Mouse (Mus musculus): Measurements from ENCODE around the gene Ccdc117. TPM values are rescaled to one million over a fixed set of nuclear protein-coding genes. Genes with fewer than 3 reads are reported as not detected.

The Ccdc117 gene
- polyA plus RNA-seq, 1 experiment from 2014 or later, result 27.4 TPM

DNA sequence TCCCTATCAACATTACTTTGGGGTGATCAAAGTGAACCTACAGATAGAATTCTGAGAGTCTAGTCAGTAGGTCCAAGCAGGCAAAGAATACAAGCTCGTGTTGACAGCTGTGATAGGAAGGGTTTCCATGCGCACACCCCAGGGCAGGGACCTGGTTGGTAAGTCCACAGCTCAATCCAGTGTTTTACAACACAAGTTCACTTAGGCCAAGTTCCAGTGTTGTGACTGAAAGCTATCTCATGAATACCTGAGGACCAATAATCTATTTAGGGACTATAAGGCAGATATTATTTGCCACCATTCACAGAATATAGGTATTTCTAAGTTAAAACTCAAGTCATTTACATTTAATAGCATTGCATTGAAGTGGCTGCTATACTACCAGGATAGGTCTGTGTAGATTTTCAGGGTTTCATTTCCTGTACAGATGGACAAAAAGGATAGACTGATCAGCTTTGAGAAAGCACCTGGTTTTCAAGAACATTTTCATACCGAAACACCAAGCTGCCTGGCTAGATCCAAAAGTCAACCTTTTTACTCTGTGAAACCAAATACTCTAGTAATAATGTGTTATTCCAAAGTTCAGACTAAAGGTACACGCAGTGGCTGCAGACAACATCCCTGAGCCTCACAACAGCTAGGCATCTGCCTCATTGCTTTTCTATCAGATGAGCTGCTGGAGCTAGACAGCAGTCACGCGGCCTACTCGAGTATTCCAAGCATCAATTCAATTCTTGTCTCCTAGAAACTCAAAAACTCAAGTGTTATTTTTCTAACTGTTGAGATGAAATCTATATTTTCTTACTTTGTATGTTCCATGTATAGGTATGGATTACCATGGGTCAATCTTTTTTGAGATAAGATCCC lies 15.2 kb downstream of the Ccdc117 start:
- 95% methylated on average over 7 of the region's 7 CpGs for WGBS
- peaks cover 20% of the 10 kb centered on the region for H3K36me3 ChIP-seq (ENCODE audit: control insufficient read depth, insufficient read depth, low read length)

DNA sequence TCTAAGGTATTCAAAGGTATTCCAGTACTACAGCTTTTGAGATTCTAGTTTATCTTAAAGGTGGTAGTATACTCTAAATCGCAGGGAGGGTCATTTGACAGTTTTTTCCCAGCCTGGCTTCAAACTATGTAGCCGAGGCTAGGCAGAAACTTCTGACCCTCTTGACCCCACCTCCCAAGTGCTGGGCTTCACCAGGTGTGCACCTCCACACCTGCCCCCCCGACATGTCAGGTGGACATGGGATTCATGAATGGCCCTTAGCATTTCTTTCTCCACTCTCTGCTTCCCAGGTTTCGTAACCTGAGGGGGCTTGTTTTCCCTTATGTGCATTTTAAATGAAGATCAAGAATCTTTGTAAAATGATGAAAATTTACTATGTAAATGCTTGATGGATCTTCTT lies 16.6 kb downstream of the Ccdc117 start:
- no peak overlapping the region for H3K4me2 ChIP-seq
- H3K27ac ChIP-seq (ENCODE audit: low read depth, low read length), result no peak overlapping the region
- H3K9ac ChIP-seq (ENCODE audit: low read length), result no peak overlapping the region
- ATAC-seq (ENCODE audit: low FRiP score) (no peak), DNase-seq (ENCODE audit: low spot score, missing footprints) (no peak)
- H3K36me3 ChIP-seq (ENCODE audit: control insufficient read depth, insufficient read depth, low read length), result peaks cover 13% of the 10 kb centered on the region; the same call in 1 of the 2 replicates
- H3K9me3 ChIP-seq (ENCODE audit: control insufficient read depth, low read length), result no peaks in the 10 kb centered on the region
- no peak overlapping the region for H3K4me3 ChIP-seq (ENCODE audit: low read depth, low read length)
- 93% methylated on average over 4 of the region's 4 CpGs for WGBS
- peaks cover 7% of the 10 kb centered on the region; the same call in 1 of the 2 replicates for H3K4me1 ChIP-seq (ENCODE audit: control insufficient read depth, insufficient read depth, low read length)
- no peaks in the 10 kb centered on the region for H3K27me3 ChIP-seq (ENCODE audit: control insufficient read depth, insufficient read depth, low read length)

More for the DNA sequence above, 15.2 kb downstream of the Ccdc117 start:
- Histone ChIP-seq H3K4me3 (ENCODE audit: low read depth, low read length) (no peak overlapping the region), H3K9ac (ENCODE audit: low read length) (no peak overlapping the region), H3K9me3 (ENCODE audit: control insufficient read depth, low read length) (no peaks in the 10 kb centered on the region), H3K4me1 (ENCODE audit: control insufficient read depth, insufficient read depth, low read length) (peaks cover 7% of the 10 kb centered on the region; the same call in 1 of the 2 replicates), H3K27ac (ENCODE audit: low read depth, low read length) (no peak overlapping the region), H3K27me3 (ENCODE audit: control insufficient read depth, insufficient read depth, low read length) (no peaks in the 10 kb centered on the region), H3K4me2 (no peak overlapping the region)
- DNase-seq (ENCODE audit: low spot score, missing footprints), result no peak
- ATAC-seq (ENCODE audit: low FRiP score), result no peak

DNA sequence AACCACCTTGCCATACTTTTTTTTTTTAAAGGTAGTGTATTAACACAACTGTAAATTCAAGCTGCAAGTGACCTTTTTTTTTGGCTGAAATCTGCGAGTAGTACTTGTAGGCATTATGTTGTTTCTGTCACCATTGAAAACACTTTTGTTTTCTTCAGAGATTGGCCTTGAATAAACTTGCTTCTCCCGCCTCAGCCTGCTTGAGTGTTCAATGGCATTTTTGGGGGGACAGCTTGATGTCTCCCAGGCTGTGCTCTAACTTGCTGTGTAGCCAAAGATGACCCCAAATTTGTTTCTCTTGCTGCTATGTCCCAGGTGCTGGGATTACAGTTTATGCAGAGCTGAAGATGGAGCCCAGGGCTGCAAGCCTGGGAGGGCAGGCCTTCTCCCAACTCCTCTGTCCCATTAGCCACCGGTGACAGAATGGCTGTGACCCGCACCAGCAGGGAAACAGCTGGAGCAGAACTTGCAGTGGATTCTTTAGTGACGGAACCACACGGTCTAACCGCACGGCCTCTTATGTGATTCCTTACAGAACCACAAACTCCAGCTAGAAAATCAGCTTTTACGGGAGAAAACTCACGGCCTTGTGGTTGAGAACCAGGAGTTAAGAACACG lies 19.1 kb downstream of the Ccdc117 start:
- H3K36me3 ChIP-seq (ENCODE audit: control insufficient read depth, insufficient read depth, low read length), result peaks cover 10% of the 10 kb centered on the region; the same call in 1 of the 2 replicates
- H3K27me3 ChIP-seq (ENCODE audit: control insufficient read depth, insufficient read depth, low read length), result no peaks in the 10 kb centered on the region
- no peaks in the 10 kb centered on the region for H3K9me3 ChIP-seq (ENCODE audit: control insufficient read depth, low read length)
- H3K4me3 ChIP-seq (ENCODE audit: low read depth, low read length), result no peak overlapping the region
- ATAC-seq (ENCODE audit: low FRiP score) (no peak), DNase-seq (ENCODE audit: low spot score, missing footprints) (peak; percentile 57)
- peaks cover 7% of the 10 kb centered on the region; the same call in 1 of the 2 replicates for H3K4me1 ChIP-seq (ENCODE audit: control insufficient read depth, insufficient read depth, low read length)
- H3K9ac ChIP-seq (ENCODE audit: low read length), result 0 out of 2 replicates have a peak overlapping the region, but pooled peaks have one; percentile 13
- WGBS, result 94% methylated on average over 11 of the region's 11 CpGs
- no peak overlapping the region for H3K27ac ChIP-seq (ENCODE audit: low read depth, low read length)
- H3K4me2 ChIP-seq, result peak overlapping the region; percentile 75

DNA sequence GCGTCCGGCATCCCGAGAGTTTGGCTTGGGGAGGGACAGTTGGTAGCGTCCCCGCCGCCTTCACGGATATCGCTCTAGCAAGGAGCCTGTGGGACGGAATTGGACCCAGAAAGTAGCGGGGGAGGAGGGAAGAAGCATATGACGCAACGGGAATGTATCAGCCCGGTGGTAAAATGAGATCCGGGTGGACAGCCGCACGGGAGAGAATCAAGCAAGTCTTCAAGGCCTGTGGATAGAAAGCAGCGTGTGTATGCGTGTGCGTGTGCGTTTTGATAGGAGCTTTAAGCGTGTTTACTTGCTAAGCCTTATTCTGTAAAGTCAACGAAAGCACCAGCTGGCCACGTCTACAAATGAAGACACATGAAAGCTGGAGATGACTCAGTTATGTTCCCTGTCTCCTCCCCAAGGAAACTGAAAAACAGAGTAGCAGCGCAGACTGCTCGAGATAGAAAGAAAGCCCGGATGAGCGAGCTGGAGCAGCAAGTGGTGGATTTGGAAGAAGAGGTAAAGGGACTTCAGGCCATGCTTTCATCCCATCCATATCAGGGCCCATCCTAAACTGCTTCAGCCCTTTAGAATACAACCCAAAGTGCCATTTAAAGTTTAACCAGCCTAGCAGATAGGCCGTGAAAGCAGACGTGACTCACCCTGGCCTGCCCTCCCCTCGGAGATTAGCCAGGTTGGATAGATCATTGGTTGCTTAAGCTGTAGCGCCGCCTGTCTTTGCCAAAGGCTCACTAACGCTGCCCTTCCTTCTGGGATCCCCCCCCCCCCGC lies 20.3 kb downstream of the Ccdc117 start:
- no peaks in the 10 kb centered on the region for H3K27me3 ChIP-seq (ENCODE audit: control insufficient read depth, insufficient read depth, low read length)
- H3K36me3 ChIP-seq (ENCODE audit: control insufficient read depth, insufficient read depth, low read length), result peaks cover 10% of the 10 kb centered on the region; the same call in 1 of the 2 replicates
- H3K4me3 ChIP-seq (ENCODE audit: low read depth, low read length), result peak overlapping the region; percentile 86
- under 1% methylated on average over 32 of the region's 34 CpGs for WGBS
- ATAC-seq (ENCODE audit: low FRiP score) (0 out of 2 replicates have a peak, but pooled peaks have one; percentile 0), DNase-seq (ENCODE audit: low spot score, missing footprints) (peak; percentile 97)
- H3K9me3 ChIP-seq (ENCODE audit: control insufficient read depth, low read length), result no peaks in the 10 kb centered on the region
- H3K4me2 ChIP-seq, result peak overlapping the region; percentile 75
- peak overlapping the region; percentile 94 for H3K9ac ChIP-seq (ENCODE audit: low read length)
- peak overlapping the region; percentile 65; the same call in 1 of the 2 replicates for H3K27ac ChIP-seq (ENCODE audit: low read depth, low read length)
- peaks cover 7% of the 10 kb centered on the region; the same call in 1 of the 2 replicates for H3K4me1 ChIP-seq (ENCODE audit: control insufficient read depth, insufficient read depth, low read length)

DNA sequence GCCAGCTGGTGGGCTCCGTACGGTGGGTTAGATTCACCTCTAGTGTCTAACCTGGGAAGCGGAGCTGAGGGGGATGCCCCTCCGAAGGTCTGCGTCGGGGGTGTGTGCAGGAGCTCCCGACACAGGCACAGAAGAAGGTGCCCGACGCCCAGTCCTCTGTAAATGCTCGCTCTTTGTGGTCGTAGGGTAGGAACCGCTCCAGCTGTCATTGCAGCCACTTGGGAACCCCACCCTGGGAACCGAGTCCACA lies 20.8 kb downstream of the Ccdc117 start:
- DNase-seq (ENCODE audit: low spot score, missing footprints) (no peak), ATAC-seq (ENCODE audit: low FRiP score) (no peak)
- H3K27me3 ChIP-seq (ENCODE audit: control insufficient read depth, insufficient read depth, low read length), result no peaks in the 10 kb centered on the region
- H3K9me3 ChIP-seq (ENCODE audit: control insufficient read depth, low read length), result no peaks in the 10 kb centered on the region
- H3K4me2 ChIP-seq, result peak overlapping the region; percentile 75
- H3K36me3 ChIP-seq (ENCODE audit: control insufficient read depth, insufficient read depth, low read length), result peaks cover 10% of the 10 kb centered on the region; the same call in 1 of the 2 replicates
- 0% methylated on average over 13 of the region's 13 CpGs for WGBS
- peaks cover 7% of the 10 kb centered on the region; the same call in 1 of the 2 replicates for H3K4me1 ChIP-seq (ENCODE audit: control insufficient read depth, insufficient read depth, low read length)
- H3K27ac ChIP-seq (ENCODE audit: low read depth, low read length), result peak overlapping the region; percentile 65
- H3K4me3 ChIP-seq (ENCODE audit: low read depth, low read length), result peak overlapping the region; percentile 86
- peak overlapping the region; percentile 94 for H3K9ac ChIP-seq (ENCODE audit: low read length)

DNA sequence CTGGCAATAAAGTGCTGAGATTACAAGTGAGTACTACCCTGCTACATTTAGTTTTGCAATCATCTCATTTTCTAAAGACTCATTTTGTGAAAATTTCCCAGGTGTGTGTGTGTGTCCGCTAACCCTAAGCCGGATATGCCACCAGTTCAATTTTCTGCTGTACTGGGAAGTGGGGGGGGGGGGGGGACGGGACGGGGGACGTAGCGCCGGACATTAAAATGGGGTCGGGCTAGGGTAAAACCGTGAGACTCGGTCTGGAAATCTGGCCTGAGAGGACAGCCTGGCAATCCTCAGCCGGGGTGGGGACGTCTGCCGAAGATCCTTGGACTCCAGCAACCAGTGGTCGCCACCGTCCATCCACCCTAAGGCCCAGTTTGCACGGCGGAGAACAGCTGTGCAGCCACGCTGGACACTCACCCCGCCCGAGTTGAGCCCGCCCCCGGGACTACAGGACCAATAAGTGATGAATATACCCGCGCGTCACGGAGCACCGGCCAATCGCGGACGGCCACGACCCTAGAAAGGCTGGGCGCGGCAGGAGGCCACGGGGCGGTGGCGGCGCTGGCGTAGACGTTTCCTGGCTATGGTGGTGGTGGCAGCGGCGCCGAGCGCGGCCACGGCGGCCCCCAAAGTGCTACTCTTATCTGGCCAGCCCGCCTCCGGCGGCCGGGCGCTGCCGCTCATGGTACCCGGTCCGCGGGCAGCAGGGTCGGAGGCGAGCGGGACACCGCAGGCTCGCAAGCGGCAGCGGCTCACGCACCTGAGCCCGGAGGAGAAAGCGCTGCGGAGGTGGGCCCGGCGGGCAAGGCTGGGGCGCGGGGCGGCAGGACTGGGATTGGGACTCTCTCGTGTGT lies 21.3 kb downstream of the Ccdc117 start, which contains the start of gene Xbp1:
TSS of gene Xbp1 (plus strand) at position 248 of the 854 bp plus-strand sequence.
- Histone ChIP-seq H3K4me3 (ENCODE audit: low read depth, low read length) (peak within 1 kb of the TSS; percentile 86), H3K9me3 (ENCODE audit: control insufficient read depth, low read length) (no peaks in the 10 kb centered on the region), H3K27ac (ENCODE audit: low read depth, low read length) (peak within 1 kb of the TSS; percentile 65), H3K4me1 (ENCODE audit: control insufficient read depth, insufficient read depth, low read length) (peaks cover 7% of the 10 kb centered on the region; the same call in 1 of the 2 replicates), H3K4me2 (peak within 1 kb of the TSS; percentile 75), H3K27me3 (ENCODE audit: control insufficient read depth, insufficient read depth, low read length) (no peaks in the 10 kb centered on the region), H3K9ac (ENCODE audit: low read length) (peak within 1 kb of the TSS; percentile 94), H3K36me3 (ENCODE audit: control insufficient read depth, insufficient read depth, low read length) (peaks cover 10% of the 10 kb centered on the region; the same call in 1 of the 2 replicates)
- WGBS, result under 1% methylated on average over 72 of the region's 72 CpGs
- peak; percentile 99 for DNase-seq (ENCODE audit: low spot score, missing footprints)
- ATAC-seq (ENCODE audit: low FRiP score), result peak; percentile 98

DNA sequence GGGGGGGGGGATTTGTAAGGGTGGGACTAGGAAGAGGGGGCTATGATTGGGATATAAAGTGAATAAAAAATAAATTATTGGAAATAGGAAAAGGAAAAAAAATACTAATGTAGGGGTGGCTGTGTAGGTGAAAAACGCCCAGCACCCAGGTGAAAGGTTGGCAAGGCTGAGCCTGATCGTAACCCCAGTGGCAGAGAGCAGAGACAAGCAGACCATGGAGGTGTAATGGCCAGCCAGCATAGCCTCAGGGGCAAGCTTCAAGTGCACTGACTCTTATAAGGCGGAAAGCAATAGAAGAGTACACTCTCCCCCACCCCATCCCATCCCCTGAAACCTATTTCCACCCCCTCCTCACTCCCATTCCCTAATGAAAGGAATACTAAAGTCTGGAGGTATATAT lies 22.3 kb downstream of the Ccdc117 start:
- H3K4me2 ChIP-seq, result no peak overlapping the region
- H3K27me3 ChIP-seq (ENCODE audit: control insufficient read depth, insufficient read depth, low read length), result no peaks in the 10 kb centered on the region
- H3K4me1 ChIP-seq (ENCODE audit: control insufficient read depth, insufficient read depth, low read length), result peaks cover 7% of the 10 kb centered on the region; the same call in 1 of the 2 replicates
- no peaks in the 10 kb centered on the region for H3K9me3 ChIP-seq (ENCODE audit: control insufficient read depth, low read length)
- peaks cover 10% of the 10 kb centered on the region; the same call in 1 of the 2 replicates for H3K36me3 ChIP-seq (ENCODE audit: control insufficient read depth, insufficient read depth, low read length)
- H3K9ac ChIP-seq (ENCODE audit: low read length), result peak overlapping the region; percentile 94; the same call in 1 of the 2 replicates
- H3K4me3 ChIP-seq (ENCODE audit: low read depth, low read length), result no peak overlapping the region
- DNase-seq (ENCODE audit: low spot score, missing footprints) (no peak), ATAC-seq (ENCODE audit: low FRiP score) (no peak)
- 86% methylated on average over 3 of the region's 3 CpGs for WGBS
- no peak overlapping the region for H3K27ac ChIP-seq (ENCODE audit: low read depth, low read length)

DNA sequence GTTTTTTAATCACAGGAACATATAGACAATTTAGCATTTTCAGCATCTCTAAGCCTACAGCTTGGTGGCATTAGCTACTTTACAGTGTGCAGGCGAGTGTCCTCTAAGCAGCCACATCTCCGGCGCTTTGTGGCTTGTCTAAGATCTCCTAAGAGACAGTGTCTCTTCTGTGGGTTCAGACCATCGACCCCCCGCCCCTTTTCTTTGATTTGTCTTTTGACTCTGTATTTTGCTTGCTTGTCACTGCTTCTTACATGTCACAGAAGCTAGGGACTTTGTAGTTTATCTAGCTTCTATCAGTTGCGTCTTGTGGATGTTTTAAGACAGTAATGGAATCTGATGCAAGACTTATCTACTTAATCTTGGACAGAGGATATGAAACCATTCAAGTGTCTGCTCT lies 24.6 kb downstream of the Ccdc117 start:
- DNase-seq (ENCODE audit: low spot score, missing footprints), result peak; percentile 21
- 85% methylated on average over 6 of the region's 6 CpGs for WGBS
- H3K4me1 ChIP-seq (ENCODE audit: control insufficient read depth, insufficient read depth, low read length), result peaks cover 3% of the 10 kb centered on the region; the same call in 1 of the 2 replicates

More for the DNA sequence above, 24.6 kb downstream of the Ccdc117 start:
- H3K27ac ChIP-seq (ENCODE audit: low read depth, low read length), result no peak overlapping the region
- no peaks in the 10 kb centered on the region for H3K36me3 ChIP-seq (ENCODE audit: control insufficient read depth, insufficient read depth, low read length)
- no peak overlapping the region for H3K9ac ChIP-seq (ENCODE audit: low read length)
- H3K9me3 ChIP-seq (ENCODE audit: control insufficient read depth, low read length), result no peaks in the 10 kb centered on the region
- no peaks in the 10 kb centered on the region for H3K27me3 ChIP-seq (ENCODE audit: control insufficient read depth, insufficient read depth, low read length)
- H3K4me2 ChIP-seq, result no peak overlapping the region
- ATAC-seq (ENCODE audit: low FRiP score), result no peak
- H3K4me3 ChIP-seq (ENCODE audit: low read depth, low read length), result no peak overlapping the region
